Mouse (Mus musculus): Measurements from ENCODE around the gene Zfp319.

GRCm38 (mm10) chr8:95348356-95348755 lies 16.6 kb upstream of the Zfp319 start:
- TF ChIP-seq CTCF (IDR thresholded peaks at IDR 0.05; ENCODE audit: low read depth) (no peak), EP300 (IDR thresholded peaks at IDR 0.05; ENCODE audit: low read depth) (no peak)

Data from liver, embryonic 14.5 days (tissue).